Mouse (Mus musculus) hindbrain, embryonic 15.5 days (tissue): ENCODE data around the gene Acer2. TPM values are rescaled to one million over a fixed set of nuclear protein-coding genes. Genes with fewer than 3 reads are reported as not detected.

Source experiments
- polyA plus RNA-seq: library from polyadenylated mRNA; unstranded; fragments of >200 nt; fragmentation: Nextera tagmentation; extraction: Ambion mirVana; gene quantifications from 2 replicates; pipeline ENCODE4 v1.2.1, GENCODE M21; 2015

Gene Acer2
- polyA plus RNA-seq, 1 experiment from 2014 or later, result 20.2 TPM

Other genes with a start within 250 kb of the Acer2 start
- 48.3 and 51.9 TPM in 2 replicates for gene Plin2, start 204.3 kb upstream of the Acer2 start, polyA plus RNA-seq
- 3.1 and 3.4 TPM in 2 replicates for gene Dennd4c, start 125.8 kb upstream of the Acer2 start, polyA plus RNA-seq
- 374 and 396 TPM in 2 replicates for gene Rps6, start 17.0 kb upstream of the Acer2 start, polyA plus RNA-seq